Mouse (Mus musculus) heart, embryonic 16.5 days (tissue): Measurements from ENCODE around the gene BC049715. TPM values are rescaled to one million over a fixed set of nuclear protein-coding genes. Genes with fewer than 3 reads are reported as not detected.
"Not testable (repeated sequence)": the region's sequence is repeated elsewhere in the genome, so short reads cannot be mapped to it uniquely, and the experiment has no call there.

Experiments
- ATAC-seq: fragments of 200-750 bp; cut with Nextera tagmentation; replicated peaks from 2 replicates; pipeline ENCODE4 v1.8.0; 2017; ENCODE audit warnings: moderate number of reproducible peaks; ENCODE audit not compliant: insufficient read depth, low FRiP score; ENCODE audit errors: extremely low read depth
- H3K27ac ChIP-seq: fragments of 300-500 bp; sonication (generic); 2 replicates; pipeline ENCODE4 v1.5.1; 2014; ENCODE audit warnings: mild to moderate bottlenecking, low read length, control low read depth, moderate library complexity
- H3K27me3 ChIP-seq: fragments of 300-500 bp; sonication (generic); 2 replicates; pipeline ENCODE4 v1.6.1; 2014; ENCODE audit warnings: low read length, mixed read lengths; ENCODE audit not compliant: control insufficient read depth, insufficient read depth
- H3K36me3 ChIP-seq: fragments of 300-500 bp; sonication (generic); 2 replicates; pipeline ENCODE4 v1.6.1; 2014; ENCODE audit not compliant: control insufficient read depth, insufficient read depth
- H3K4me1 ChIP-seq: fragments of 300-500 bp; sonication (generic); 2 replicates; pipeline ENCODE4 v1.6.1; 2014; ENCODE audit warnings: low read length, mixed read lengths; ENCODE audit not compliant: control insufficient read depth, insufficient read depth
- H3K4me2 ChIP-seq: fragments of 300-500 bp; sonication (generic); 2 replicates; pipeline ENCODE4 v1.6.1; 2014; ENCODE audit warnings: low read depth, mild to moderate bottlenecking, control low read depth, low read length
- H3K4me3 ChIP-seq: fragments of 300-500 bp; sonication (generic); 2 replicates; pipeline ENCODE4 v1.5.1; 2014; ENCODE audit warnings: mild to moderate bottlenecking, control low read depth, low read length
- H3K9ac ChIP-seq: fragments of 300-500 bp; sonication (generic); 2 replicates; pipeline ENCODE4 v1.6.1; 2014; ENCODE audit warnings: low read length, control low read depth
- H3K9me3 ChIP-seq: fragments of 300-500 bp; sonication (generic); replicated peaks from 2 replicates; pipeline ENCODE4 v1.6.1; 2016; ENCODE audit warnings: low read length; ENCODE audit not compliant: control insufficient read depth
- WGBS: fragments of 180-500 bp; shearing (Covaris S2); extraction: QIAGEN DNeasy Blood & Tissue Kit; methylation state at CpG from one replicate; pipeline ENCODE4 v1.1.7; 2014; 5-methylcytosine and 5-hydroxymethylcytosine counted together
- polyA plus RNA-seq: library from polyadenylated mRNA; unstranded; fragments of >200 nt; fragmentation: Nextera tagmentation; extraction: Ambion mirVana; gene quantifications from 2 replicates; pipeline ENCODE4 v1.2.1, GENCODE M21; 2015

BC049715 gene
- polyA plus RNA-seq, 1 experiment from 2014 or later, result 2.5 TPM

- no peaks in the 10 kb centered on the region for H3K36me3 ChIP-seq
- no peak overlapping the region for H3K9ac ChIP-seq
- WGBS, result 77% methylated on average over 5 of the region's 5 CpGs
- H3K9me3 ChIP-seq, result no peaks in the 10 kb centered on the region
- peaks cover 5% of the 10 kb centered on the region; the same call in 1 of the 2 replicates for H3K4me1 ChIP-seq
- no peak for ATAC-seq
- H3K4me2 ChIP-seq, result no peak overlapping the region
- no peak overlapping the region for H3K27ac ChIP-seq
- H3K27me3 ChIP-seq, result no peaks in the 10 kb centered on the region
- H3K4me3 ChIP-seq, result no peak overlapping the region
Observed at GRCm38 (mm10) chr6:136865360-136865759, 37.9 kb downstream of the BC049715 start.

GRCm38 (mm10) chr6:136866150-136866549 lies 38.7 kb downstream of the BC049715 start:
- H3K27me3 ChIP-seq, result no peaks in the 10 kb centered on the region
- no peak overlapping the region for H3K4me2 ChIP-seq
- H3K4me1 ChIP-seq, result no peaks in the 10 kb centered on the region
- ATAC-seq, result no peak
- no peaks in the 10 kb centered on the region for H3K36me3 ChIP-seq
- H3K4me3 ChIP-seq, result no peak overlapping the region
- 77% methylated on average over 4 of the region's 4 CpGs for WGBS
- no peak overlapping the region for H3K27ac ChIP-seq
- no peak overlapping the region for H3K9ac ChIP-seq
- H3K9me3 ChIP-seq, result no peaks in the 10 kb centered on the region

GRCm38 (mm10) chr6:136868921-136869320 lies 41.5 kb downstream of the BC049715 start:
- H3K27ac ChIP-seq, result no peak overlapping the region
- H3K4me3 ChIP-seq, result no peak overlapping the region
- peaks cover 9% of the 10 kb centered on the region for H3K36me3 ChIP-seq
- no peaks in the 10 kb centered on the region for H3K4me1 ChIP-seq
- H3K9me3 ChIP-seq, result no peaks in the 10 kb centered on the region
- 63% methylated on average over 5 of the region's 5 CpGs for WGBS
- no peak overlapping the region for H3K9ac ChIP-seq
- no peak for ATAC-seq
- no peaks in the 10 kb centered on the region for H3K27me3 ChIP-seq
- H3K4me2 ChIP-seq, result no peak overlapping the region

- Histone ChIP-seq H3K4me3 (peak overlapping the region; percentile 47), H3K4me1 (peaks cover 11% of the 10 kb centered on the region), H3K9me3 (no peaks in the 10 kb centered on the region), H3K4me2 (peak overlapping the region; percentile 57), H3K9ac (peak overlapping the region; percentile 66), H3K27me3 (no peaks in the 10 kb centered on the region), H3K36me3 (peaks cover 9% of the 10 kb centered on the region), H3K27ac (peak overlapping the region; percentile 71)
- 15% methylated on average over 8 of the region's 8 CpGs for WGBS
- peak; percentile 70 for ATAC-seq
Observed at GRCm38 (mm10) chr6:136874599-136874998, 47.2 kb downstream of the BC049715 start.

- peak within 1 kb of the TSS; percentile 56 for H3K4me3 ChIP-seq
Observed at GRCm38 (mm10) chr6:136875670-136876069, 48.2 kb downstream of the BC049715 start, which contains the start of gene Mgp. Gene Mgp, minus strand, starts transcription at chr6:136875823.

GRCm38 (mm10) chr6:136881678-136882077 lies 54.3 kb downstream of the BC049715 start:
- no peak overlapping the region for H3K4me2 ChIP-seq
- no peak overlapping the region for H3K9ac ChIP-seq
- WGBS, result 52% methylated on average over 8 of the region's 8 CpGs
- H3K4me3 ChIP-seq, result no peak overlapping the region
- no peaks in the 10 kb centered on the region for H3K36me3 ChIP-seq
- H3K27me3 ChIP-seq, result no peaks in the 10 kb centered on the region
- ATAC-seq, result no peak
- no peaks in the 10 kb centered on the region for H3K9me3 ChIP-seq
- no peaks in the 10 kb centered on the region for H3K4me1 ChIP-seq
- no peak overlapping the region for H3K27ac ChIP-seq

More at GRCm38 (mm10) chr6:136875670-136876069, 48.2 kb downstream of the BC049715 start, which contains the start of gene Mgp:
- Histone ChIP-seq H3K4me2 (peak within 1 kb of the TSS; percentile 62), H3K36me3 (peaks cover 9% of the 10 kb centered on the region), H3K9ac (peak within 1 kb of the TSS; percentile 72), H3K9me3 (no peaks in the 10 kb centered on the region), H3K27ac (peak within 1 kb of the TSS; percentile 90), H3K27me3 (no peaks in the 10 kb centered on the region), H3K4me1 (peaks cover 11% of the 10 kb centered on the region)
- peak; percentile 80 for ATAC-seq
- WGBS, result 26% methylated on average over 9 of the region's 9 CpGs

GRCm38 (mm10) chr6:136883431-136883915 lies 56.0 kb downstream of the BC049715 start:
- Histone ChIP-seq H3K4me1 (peaks cover 6% of the 10 kb centered on the region), H3K27ac (no peak overlapping the region), H3K27me3 (no peaks in the 10 kb centered on the region), H3K36me3 (no peaks in the 10 kb centered on the region), H3K9me3 (no peaks in the 10 kb centered on the region), H3K4me3 (no peak overlapping the region), H3K9ac (no peak overlapping the region), H3K4me2 (no peak overlapping the region)
- 77% methylated on average over 3 of the region's 3 CpGs for WGBS
- ATAC-seq, result no peak

- WGBS, result 89% methylated on average over 6 of the region's 6 CpGs
- H3K9ac ChIP-seq, result no peak overlapping the region
- H3K4me2 ChIP-seq, result no peak overlapping the region
- H3K4me3 ChIP-seq, result no peak overlapping the region
- no peak overlapping the region for H3K27ac ChIP-seq
- H3K9me3 ChIP-seq, result no peaks in the 10 kb centered on the region
- no peak for ATAC-seq
- H3K27me3 ChIP-seq, result no peaks in the 10 kb centered on the region
- peaks cover 6% of the 10 kb centered on the region for H3K4me1 ChIP-seq
- H3K36me3 ChIP-seq, result no peaks in the 10 kb centered on the region
Observed at GRCm38 (mm10) chr6:136883961-136884360, 56.5 kb downstream of the BC049715 start.

GRCm38 (mm10) chr6:136884766-136885165 lies 57.3 kb downstream of the BC049715 start:
- H3K27me3 ChIP-seq, result not testable (repeated sequence)

More at GRCm38 (mm10) chr6:136884766-136885165, 57.3 kb downstream of the BC049715 start:
- H3K4me3 ChIP-seq, H3K4me1 ChIP-seq, H3K4me2 ChIP-seq, H3K27ac ChIP-seq, ATAC-seq, H3K9me3 ChIP-seq, H3K9ac ChIP-seq, H3K36me3 ChIP-seq: not testable (repeated sequence)
- 36% methylated on average over 1 of the region's 1 CpGs for WGBS
